Mouse (Mus musculus) kidney, postnatal 0 days (tissue): Measurements from ENCODE around the gene Marc1. TPM values are rescaled to one million over a fixed set of nuclear protein-coding genes. Genes with fewer than 3 reads are reported as not detected.

Experiments
- ATAC-seq: fragments of 200-750 bp; cut with Nextera tagmentation; replicated peaks from 2 replicates; pipeline ENCODE4 v1.8.0; 2017; ENCODE audit warnings: low read depth, moderate number of reproducible peaks, moderate TSS enrichment, moderate library complexity; ENCODE audit not compliant: low FRiP score
- DNase-seq: peaks from one replicate; pipeline ENCODE4 v3.0.0-alpha.2; 2016; ENCODE audit warnings: low spot score
- H3K27ac ChIP-seq: fragments of 300-500 bp; sonication (generic); 2 replicates; pipeline ENCODE4 v1.5.1; 2014; ENCODE audit warnings: mild to moderate bottlenecking
- H3K27me3 ChIP-seq: fragments of 300-500 bp; sonication (generic); 2 replicates; pipeline ENCODE4 v1.6.1; 2014; ENCODE audit warnings: low read length, mixed read lengths; ENCODE audit not compliant: insufficient read depth
- H3K36me3 ChIP-seq: fragments of 300-500 bp; sonication (generic); 2 replicates; pipeline ENCODE4 v1.6.1; 2014; ENCODE audit warnings: low read length, mixed read lengths; ENCODE audit not compliant: insufficient read depth
- H3K4me1 ChIP-seq: fragments of 300-500 bp; sonication (generic); replicated peaks from 2 replicates; pipeline ENCODE4 v1.6.1; 2014; ENCODE audit warnings: antibody characterized with exemption, low read length, mixed read lengths; ENCODE audit not compliant: insufficient read depth
- H3K4me2 ChIP-seq: fragments of 300-500 bp; sonication (generic); 2 replicates; pipeline ENCODE4 v1.6.1; 2014; ENCODE audit warnings: mild to moderate bottlenecking, low read length, moderate library complexity, mixed read lengths
- H3K4me3 ChIP-seq: fragments of 300-500 bp; sonication (generic); replicated peaks from 2 replicates; pipeline ENCODE4 v1.5.1; 2014; ENCODE audit warnings: low read depth, low read length
- H3K9ac ChIP-seq: fragments of 300-500 bp; sonication (generic); 2 replicates; pipeline ENCODE4 v1.6.1; 2014; ENCODE audit warnings: low read depth, low read length
- H3K9me3 ChIP-seq: fragments of 300-500 bp; sonication (generic); replicated peaks from 2 replicates; pipeline ENCODE4 v1.6.1; 2016; ENCODE audit warnings: low read length, inconsistent platforms, mixed read lengths
- CTCF ChIP-seq: IDR thresholded peaks from 2 replicates; pipeline ENCODE4 v1.5.1; 2016; ENCODE audit warnings: antibody characterized with exemption, low read depth, mild to moderate bottlenecking, moderate library complexity
- WGBS: fragments of 180-500 bp; shearing (Covaris S2); extraction: QIAGEN DNeasy Blood & Tissue Kit; methylation state at CpG from one replicate; pipeline ENCODE4 v1.1.7; 2014; 5-methylcytosine and 5-hydroxymethylcytosine counted together
- microRNA counts: library from miRNA; unstranded; fragments of <30 nt; microRNA quantifications from one replicate; lab custom pipeline; 2015
- microRNA-seq: library from miRNA; unstranded; fragments of <30 nt; microRNA quantifications from one replicate; pipeline ENCODE4, GENCODE M21; 2016
- polyA plus RNA-seq: library from polyadenylated mRNA; unstranded; fragments of >200 nt; fragmentation: Nextera tagmentation; extraction: Ambion mirVana; gene quantifications from 2 replicates; pipeline ENCODE4 v1.2.1, GENCODE M21; 2015

Gene Marc1
- polyA plus RNA-seq, 1 experiment from 2014 or later, result 0.29 TPM

DNA sequence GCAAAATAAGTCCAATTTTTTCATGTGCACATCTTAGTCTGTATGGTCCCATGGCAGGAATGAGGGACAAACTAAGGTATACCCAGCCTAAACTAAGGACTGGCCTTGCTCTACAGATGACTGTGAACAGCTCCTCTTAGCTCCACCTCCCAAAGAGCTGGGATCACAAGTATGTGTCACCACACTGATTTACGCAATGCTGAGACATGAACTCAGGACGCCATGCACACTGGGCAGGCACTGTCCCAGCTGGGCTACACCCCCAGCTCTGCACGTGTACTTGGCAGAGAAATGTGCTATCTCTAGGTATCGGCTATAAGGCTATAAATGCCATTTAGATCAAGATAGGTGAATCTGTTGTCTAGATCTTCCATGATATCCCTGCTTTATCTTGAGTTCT is 49.1 kb downstream of the Marc1 start:
- DNase-seq (no peak), ATAC-seq (no peak)
- Histone ChIP-seq H3K4me2 (no peak overlapping the region), H3K27ac (no peak overlapping the region), H3K9ac (no peak overlapping the region), H3K9me3 (no peaks in the 10 kb centered on the region), H3K27me3 (no peaks in the 10 kb centered on the region), H3K4me3 (no peak overlapping the region), H3K36me3 (no peaks in the 10 kb centered on the region), H3K4me1 (no peaks in the 10 kb centered on the region)
- 54% methylated on average over 4 of the region's 4 CpGs for WGBS
- TF ChIP-seq CTCF, result no peak

DNA sequence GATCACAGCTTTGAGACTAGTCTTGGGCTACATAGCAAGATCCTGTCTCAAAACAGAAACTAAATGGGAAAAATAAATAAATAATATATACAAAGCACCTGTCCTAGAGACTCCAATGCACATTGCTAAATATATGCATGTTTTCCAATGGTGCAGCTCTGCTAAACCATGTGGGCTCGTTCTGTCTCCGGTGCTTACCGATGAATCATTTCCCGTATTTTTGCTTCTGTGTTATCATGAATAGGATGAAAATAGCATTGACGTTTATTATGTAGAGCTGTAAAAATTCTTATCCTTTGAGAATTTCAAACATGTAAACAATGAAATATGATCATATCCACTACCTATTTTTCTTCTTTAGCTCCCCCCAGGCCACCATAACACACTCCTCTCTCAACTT is 58.4 kb downstream of the Marc1 start:
- Histone ChIP-seq H3K9ac (no peak overlapping the region), H3K27ac (no peak overlapping the region), H3K4me3 (no peak overlapping the region), H3K4me2 (no peak overlapping the region), H3K27me3 (no peaks in the 10 kb centered on the region), H3K4me1 (peaks cover 2% of the 10 kb centered on the region; the same call in 1 of the 2 replicates), H3K9me3 (no peaks in the 10 kb centered on the region), H3K36me3 (no peaks in the 10 kb centered on the region)
- DNase-seq (no peak), ATAC-seq (no peak)
- WGBS, result 75% methylated on average over 5 of the region's 5 CpGs
- TF ChIP-seq CTCF, result no peak

DNA sequence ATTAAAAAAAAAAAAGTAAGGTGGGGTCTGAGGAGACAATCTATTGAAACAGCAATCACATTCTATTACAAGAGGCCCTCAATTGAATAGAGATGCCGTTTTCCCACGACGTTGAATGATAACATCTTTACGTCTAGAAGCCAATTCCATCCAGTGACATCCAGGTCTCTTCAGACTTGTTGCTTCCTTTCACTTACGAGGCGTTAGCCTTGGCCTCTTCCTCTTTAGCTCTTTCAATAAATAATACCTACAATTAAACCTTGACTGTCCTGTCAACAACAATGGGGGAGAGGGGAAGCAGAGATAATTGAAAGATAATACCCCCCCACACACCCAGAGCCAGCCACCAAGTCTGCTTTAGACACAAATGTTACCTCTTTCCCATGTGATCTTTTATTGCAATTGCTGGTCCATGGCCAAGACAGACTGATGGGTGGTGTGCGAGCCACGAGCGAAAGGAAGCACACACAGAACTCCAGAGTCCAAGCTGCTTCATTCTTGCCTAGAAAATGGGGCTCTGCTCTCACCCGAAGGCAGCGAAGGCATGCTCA is 60.9 kb downstream of the Marc1 start:
- whole genome bisulfite sequencing, result 56% methylated on average over 11 of the region's 11 CpGs
- Histone ChIP-seq H3K4me2 (no peak overlapping the region), H3K9ac (no peak overlapping the region), H3K27ac (no peak overlapping the region), H3K27me3 (no peaks in the 10 kb centered on the region), H3K4me1 (peaks cover 3% of the 10 kb centered on the region; the same call in 1 of the 2 replicates), H3K4me3 (no peak overlapping the region), H3K9me3 (no peaks in the 10 kb centered on the region), H3K36me3 (no peaks in the 10 kb centered on the region)
- no peak for TF ChIP-seq CTCF
- ATAC-seq (no peak), DNase-seq (no peak)

DNA sequence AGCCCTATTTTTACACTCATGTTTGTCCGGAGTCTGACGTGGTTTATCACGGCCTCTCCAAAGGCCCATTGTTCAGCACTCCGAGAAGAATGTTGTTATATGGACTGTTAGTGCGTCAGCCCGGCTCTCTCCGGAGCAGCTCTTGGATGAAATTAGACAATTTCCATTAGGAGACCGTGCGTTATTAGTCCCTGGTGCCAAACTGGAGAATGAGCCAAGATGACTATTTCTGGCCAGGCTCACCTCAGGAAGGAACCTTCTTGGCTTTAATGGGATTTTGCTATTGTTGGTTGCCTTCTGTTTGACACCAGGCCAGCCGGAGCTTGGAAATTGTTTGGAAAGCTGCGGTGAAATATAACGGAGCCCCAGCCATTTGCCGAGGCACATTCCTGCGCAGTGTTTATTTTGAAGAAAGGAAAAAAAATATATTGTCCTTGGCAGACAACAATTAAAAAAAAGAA is 62.4 kb downstream of the Marc1 start:
- Histone ChIP-seq H3K27me3 (no peaks in the 10 kb centered on the region), H3K4me1 (peaks cover 3% of the 10 kb centered on the region; the same call in 1 of the 2 replicates), H3K9ac (no peak overlapping the region), H3K36me3 (no peaks in the 10 kb centered on the region), H3K27ac (no peak overlapping the region), H3K4me3 (no peak overlapping the region), H3K9me3 (no peaks in the 10 kb centered on the region), H3K4me2 (no peak overlapping the region)
- no peak for TF ChIP-seq CTCF
- ATAC-seq (no peak; the same call in 1 of the 2 replicates), DNase-seq (peak; percentile 89)
- WGBS, result 41% methylated on average over 14 of the region's 14 CpGs

DNA sequence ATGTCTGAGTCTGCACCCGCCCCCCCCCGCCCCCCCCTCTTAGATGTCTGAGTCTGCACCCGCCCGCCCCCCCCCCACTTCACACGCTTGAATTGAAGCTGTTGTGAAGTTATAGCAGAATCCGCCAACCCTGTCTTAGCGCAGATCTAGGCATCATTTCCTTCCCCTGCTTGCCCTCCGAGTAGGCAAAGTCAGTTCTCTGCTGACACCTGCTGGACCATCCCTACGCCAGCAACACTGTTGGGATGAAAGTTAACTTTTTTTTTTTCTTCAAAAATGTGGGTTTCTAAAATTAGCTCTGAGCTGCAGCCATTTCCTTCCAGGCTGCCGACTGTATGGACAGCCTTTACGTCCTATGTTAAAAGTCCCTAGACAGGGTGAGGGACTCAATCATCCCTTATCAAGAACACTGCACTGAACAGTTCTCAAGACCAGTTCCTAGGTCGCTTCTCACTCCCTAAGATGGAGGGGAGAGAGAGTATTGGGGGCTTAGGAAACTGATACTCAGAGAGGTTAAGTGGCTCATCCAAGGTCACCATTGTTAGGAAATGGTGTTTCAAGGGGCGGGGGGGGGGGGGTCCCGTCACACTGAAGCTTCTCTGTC is 73.1 kb downstream of the Marc1 start:
- 3% methylated on average over 13 of the region's 14 CpGs for WGBS
- ATAC-seq (no peak; the same call in 1 of the 2 replicates), DNase-seq (peak; percentile 94)
- no peak overlapping the region for H3K27ac ChIP-seq
- 0 out of 2 replicates have a peak, but pooled peaks cover under 1% of the 10 kb centered on the region for H3K4me1 ChIP-seq
- no peak overlapping the region for H3K9ac ChIP-seq
- H3K9me3 ChIP-seq, result no peaks in the 10 kb centered on the region
- peak; percentile 85 for TF ChIP-seq CTCF
- no peaks in the 10 kb centered on the region for H3K36me3 ChIP-seq
- peak overlapping the region; percentile 25; the same call in 1 of the 2 replicates for H3K4me2 ChIP-seq
- peaks cover 49% of the 10 kb centered on the region for H3K27me3 ChIP-seq
- no peak overlapping the region for H3K4me3 ChIP-seq

DNA sequence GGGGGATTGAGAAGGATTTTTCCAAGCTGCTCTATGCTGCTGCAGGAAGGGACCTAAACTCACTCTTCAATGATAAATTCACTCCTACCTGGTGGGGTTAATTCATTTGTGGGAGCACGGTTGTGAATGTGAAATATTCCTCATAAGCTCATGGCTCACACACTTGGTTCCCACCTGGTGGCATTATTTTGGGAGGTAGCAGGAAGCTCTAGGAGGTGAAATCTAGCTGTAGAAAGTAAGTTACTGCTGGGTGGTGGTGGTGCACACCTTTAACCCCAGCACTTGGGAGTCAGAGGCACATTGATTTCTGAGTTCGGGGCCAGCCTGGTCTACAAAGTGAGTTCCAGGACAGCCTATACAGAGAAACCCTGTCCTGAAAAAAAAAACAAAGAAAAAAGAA is 73.9 kb downstream of the Marc1 start:
- Histone ChIP-seq H3K4me3 (no peak overlapping the region), H3K27ac (no peak overlapping the region), H3K4me2 (no peak overlapping the region), H3K36me3 (no peaks in the 10 kb centered on the region), H3K9me3 (no peaks in the 10 kb centered on the region), H3K27me3 (peaks cover 53% of the 10 kb centered on the region), H3K9ac (no peak overlapping the region), H3K4me1 (peaks cover 5% of the 10 kb centered on the region; the same call in 1 of the 2 replicates)
- ATAC-seq (no peak), DNase-seq (no peak)
- 28% methylated on average over 2 of the region's 2 CpGs for WGBS
- no peak for TF ChIP-seq CTCF

MicroRNA genes within 50 kb of the gene (microRNA counts, 519-probe panel; counts per million panel counts)
- microRNA mmu-miR-1981 (lab: Ali Mortazavi, UCI), result 3,329 counts per million, percentile 71 among the panel's probes with 10 or more counts

Small RNA genes lying within 50 kb of the gene (microRNA-seq; reads per million reads assigned to microRNA genes)
- gene Mir1981, result 69.7 reads per million, percentile 48 among the genes with 10 or more reads in this experiment

Other genes starting within 250 kb of the Marc1 start
- gene Hlx, start 78.7 kb downstream of the Marc1 start, polyA plus RNA-seq, result 12.1 and 12.7 TPM in 2 replicates
- gene Marc2, start 35.1 kb upstream of the Marc1 start, polyA plus RNA-seq, result 318 and 327 TPM in 2 replicates
- 7.4 and 7.6 TPM in 2 replicates for gene C130074G19Rik, start 71.9 kb upstream of the Marc1 start, polyA plus RNA-seq
- gene Mark1, start 188.3 kb upstream of the Marc1 start, polyA plus RNA-seq, result 2.1 TPM in 2 replicates